Mouse (Mus musculus): ENCODE data around the gene Olfr114. TPM values are rescaled to one million over a fixed set of nuclear protein-coding genes. Genes with fewer than 3 reads are reported as not detected.

Olfr114 gene
- polyA plus RNA-seq, 1 experiment from 2014 or later: not detected

Other genes with a start within 250 kb of the Olfr114 start
- not detected in 2 replicates for gene Olfr104-ps, start 233.2 kb downstream of the Olfr114 start, polyA plus RNA-seq (2015; fragmentation: Nextera tagmentation; extraction: Ambion mirVana)
- gene Olfr105-ps, start 213.7 kb downstream of the Olfr114 start, polyA plus RNA-seq (2015; fragmentation: Nextera tagmentation; extraction: Ambion mirVana): not detected in 2 replicates
- not detected in 2 replicates for gene Olfr106-ps, start 202.3 kb downstream of the Olfr114 start, polyA plus RNA-seq (2015; fragmentation: Nextera tagmentation; extraction: Ambion mirVana)
- gene Olfr107, start 193.5 kb downstream of the Olfr114 start, polyA plus RNA-seq (2015; fragmentation: Nextera tagmentation; extraction: Ambion mirVana): not detected in 2 replicates
- gene Olfr108, start 147.3 kb downstream of the Olfr114 start, polyA plus RNA-seq (2015; fragmentation: Nextera tagmentation; extraction: Ambion mirVana): not detected in 2 replicates
- not detected in 2 replicates for gene Olfr109, start 133.8 kb downstream of the Olfr114 start, polyA plus RNA-seq (2015; fragmentation: Nextera tagmentation; extraction: Ambion mirVana)
- not detected in 2 replicates for gene H2-M2, start 109.2 kb downstream of the Olfr114 start, polyA plus RNA-seq (2015; fragmentation: Nextera tagmentation; extraction: Ambion mirVana)
- gene Olfr110, start 100.3 kb downstream of the Olfr114 start, polyA plus RNA-seq (2015; fragmentation: Nextera tagmentation; extraction: Ambion mirVana): not detected in 2 replicates
- gene Olfr111, start 84.7 kb downstream of the Olfr114 start, polyA plus RNA-seq (2015; fragmentation: Nextera tagmentation; extraction: Ambion mirVana): not detected in 2 replicates
- not detected in 2 replicates for gene Olfr112, start 23.3 kb downstream of the Olfr114 start, polyA plus RNA-seq (2015; fragmentation: Nextera tagmentation; extraction: Ambion mirVana)
- gene Olfr113, start 15.1 kb downstream of the Olfr114 start, polyA plus RNA-seq (2015; fragmentation: Nextera tagmentation; extraction: Ambion mirVana): not detected in 2 replicates
- not detected in 2 replicates for gene Olfr115, start 34.4 kb upstream of the Olfr114 start, polyA plus RNA-seq (2015; fragmentation: Nextera tagmentation; extraction: Ambion mirVana)
- gene Olfr116, start 34.5 kb upstream of the Olfr114 start, polyA plus RNA-seq (2015; fragmentation: Nextera tagmentation; extraction: Ambion mirVana): not detected in 2 replicates
- gene Olfr117, start 71.0 kb upstream of the Olfr114 start, polyA plus RNA-seq (2015; fragmentation: Nextera tagmentation; extraction: Ambion mirVana): not detected in 2 replicates
- not detected in 2 replicates for gene Olfr118, start 74.2 kb upstream of the Olfr114 start, polyA plus RNA-seq (2015; fragmentation: Nextera tagmentation; extraction: Ambion mirVana)
- not detected in 2 replicates for gene Olfr119, start 103.8 kb upstream of the Olfr114 start, polyA plus RNA-seq (2015; fragmentation: Nextera tagmentation; extraction: Ambion mirVana)
- not detected in 2 replicates for gene Olfr120, start 129.1 kb upstream of the Olfr114 start, polyA plus RNA-seq (2015; fragmentation: Nextera tagmentation; extraction: Ambion mirVana)
- not detected in 2 replicates for gene Olfr121, start 156.1 kb upstream of the Olfr114 start, polyA plus RNA-seq (2015; fragmentation: Nextera tagmentation; extraction: Ambion mirVana)
- gene Olfr122, start 175.9 kb upstream of the Olfr114 start, polyA plus RNA-seq (2015; fragmentation: Nextera tagmentation; extraction: Ambion mirVana): not detected in 2 replicates
- gene Olfr123, start 200.8 kb upstream of the Olfr114 start, polyA plus RNA-seq (2015; fragmentation: Nextera tagmentation; extraction: Ambion mirVana): not detected in 2 replicates
- not detected in 2 replicates for gene Olfr124, start 207.1 kb upstream of the Olfr114 start, polyA plus RNA-seq (2015; fragmentation: Nextera tagmentation; extraction: Ambion mirVana)
- gene Olfr125, start 240.2 kb upstream of the Olfr114 start, polyA plus RNA-seq (2015; fragmentation: Nextera tagmentation; extraction: Ambion mirVana): 0.06 TPM in 1 of 2 replicates, not detected in the other

All from forebrain, embryonic 16.5 days (tissue).